Mouse (Mus musculus) embryonic facial prominence, embryonic 11.5 days (tissue): ENCODE measurements around the gene Spink4. TPM values are rescaled to one million over a fixed set of nuclear protein-coding genes. Genes with fewer than 3 reads are reported as not detected.

Experiments used
- ATAC-seq: fragments of 200-750 bp; cut with Nextera tagmentation; replicated peaks from 2 replicates; pipeline ENCODE4 v1.8.0; 2017; ENCODE audit warnings: low read depth; ENCODE audit not compliant: insufficient number of reproducible peaks, low FRiP score, low TSS enrichment
- DNase-seq: peaks from one replicate; pipeline ENCODE4 v3.0.0-alpha.2; 2015; ENCODE audit warnings: low spot score
- H3K27ac ChIP-seq: fragments of 300-500 bp; sonication (generic); replicated peaks from 2 replicates; pipeline ENCODE4 v1.5.1; 2014; ENCODE audit warnings: mild to moderate bottlenecking, low read depth, low read length, control low read depth
- H3K27me3 ChIP-seq: fragments of 300-500 bp; sonication (generic); 2 replicates; pipeline ENCODE4 v1.6.1; 2014; ENCODE audit warnings: mild to moderate bottlenecking, low read length, moderate library complexity, mixed read lengths; ENCODE audit not compliant: control insufficient read depth, insufficient read depth
- H3K36me3 ChIP-seq: fragments of 300-500 bp; sonication (generic); replicated peaks from 2 replicates; pipeline ENCODE4 v1.6.1; 2014; ENCODE audit warnings: low read depth, mild to moderate bottlenecking, low read length, moderate library complexity, mixed read lengths; ENCODE audit not compliant: control insufficient read depth, insufficient read depth
- H3K4me1 ChIP-seq: fragments of 300-500 bp; sonication (generic); 2 replicates; pipeline ENCODE4 v1.6.1; 2014; ENCODE audit warnings: low read length, mixed read lengths; ENCODE audit not compliant: control insufficient read depth, insufficient read depth
- H3K4me2 ChIP-seq: fragments of 300-500 bp; sonication (generic); 2 replicates; pipeline ENCODE4 v1.6.1; 2014; ENCODE audit warnings: low read depth, mild to moderate bottlenecking, control low read depth, low read length, moderate library complexity
- H3K4me3 ChIP-seq: fragments of 300-500 bp; sonication (generic); 2 replicates; pipeline ENCODE4 v1.5.1; 2014; ENCODE audit warnings: low read depth, low read length, control low read depth
- H3K9ac ChIP-seq: fragments of 300-500 bp; sonication (generic); replicated peaks from 2 replicates; pipeline ENCODE4 v1.6.1; 2014; ENCODE audit warnings: mild to moderate bottlenecking, control low read depth, low read length
- H3K9me3 ChIP-seq: fragments of 300-500 bp; sonication (generic); replicated peaks from 2 replicates; pipeline ENCODE4 v1.6.1; 2016; ENCODE audit warnings: mild to moderate bottlenecking, low read length, inconsistent platforms, mixed read lengths; ENCODE audit not compliant: control insufficient read depth
- WGBS: fragments of 180-500 bp; shearing (Covaris S2); extraction: QIAGEN DNeasy Blood & Tissue Kit; methylation state at CpG from one replicate; pipeline ENCODE4 v1.1.7; 2014; 5-methylcytosine and 5-hydroxymethylcytosine counted together
- polyA plus RNA-seq: library from polyadenylated mRNA; unstranded; fragments of >200 nt; fragmentation: Nextera tagmentation; extraction: Ambion mirVana; gene quantifications from 2 replicates; pipeline ENCODE4 v1.2.1, GENCODE M21; 2014

Gene Spink4
- polyA plus RNA-seq, 1 experiment from 2014 or later: not detected

- WGBS: 76% methylated on average over 5 of the region's 5 CpGs
- no peak for DNase-seq
- no peak for ATAC-seq
- H3K9me3 ChIP-seq: no peaks in the 10 kb centered on the region
- no peak overlapping the region for H3K9ac ChIP-seq
- H3K4me3 ChIP-seq: no peak overlapping the region
- no peak overlapping the region; the same call in 1 of the 2 replicates for H3K27ac ChIP-seq
- H3K36me3 ChIP-seq: no peaks in the 10 kb centered on the region
- no peaks in the 10 kb centered on the region for H3K27me3 ChIP-seq
- no peaks in the 10 kb centered on the region; the same call in 1 of the 2 replicates for H3K4me1 ChIP-seq
- no peak overlapping the region for H3K4me2 ChIP-seq
Observed at GRCm38 (mm10) chr4:40877528-40877927, 42.3 kb upstream of the Spink4 start.

GRCm38 (mm10) chr4:40883200-40883599, 36.7 kb upstream of the Spink4 start:
- no peak overlapping the region for H3K4me2 ChIP-seq
- H3K27me3 ChIP-seq: no peaks in the 10 kb centered on the region
- no peak for ATAC-seq
- H3K4me3 ChIP-seq: no peak overlapping the region
- no peaks in the 10 kb centered on the region for H3K36me3 ChIP-seq
- H3K9me3 ChIP-seq: no peaks in the 10 kb centered on the region
- H3K27ac ChIP-seq: no peak overlapping the region
- no peaks in the 10 kb centered on the region for H3K4me1 ChIP-seq
- H3K9ac ChIP-seq: no peak overlapping the region
- 92% methylated on average over 10 of the region's 10 CpGs for WGBS
- DNase-seq: no peak

- H3K9me3 ChIP-seq: no peaks in the 10 kb centered on the region
- H3K4me3 ChIP-seq: no peak overlapping the region
- no peak overlapping the region for H3K27ac ChIP-seq
- H3K4me2 ChIP-seq: no peak overlapping the region
- H3K36me3 ChIP-seq: no peaks in the 10 kb centered on the region
- 87% methylated on average over 12 of the region's 12 CpGs for WGBS
- H3K9ac ChIP-seq: no peak overlapping the region
- ATAC-seq: no peak
- H3K27me3 ChIP-seq: no peaks in the 10 kb centered on the region
- H3K4me1 ChIP-seq: no peaks in the 10 kb centered on the region
- DNase-seq: no peak
Observed at GRCm38 (mm10) chr4:40884282-40885165, 35.3 kb upstream of the Spink4 start.

- Histone ChIP-seq H3K4me3 (no peak overlapping the region), H3K4me1 (no peaks in the 10 kb centered on the region), H3K27me3 (no peaks in the 10 kb centered on the region), H3K9me3 (no peaks in the 10 kb centered on the region), H3K4me2 (no peak overlapping the region), H3K9ac (no peak overlapping the region), H3K27ac (no peak overlapping the region), H3K36me3 (no peaks in the 10 kb centered on the region)
- DNase-seq (no peak), ATAC-seq (no peak)
- WGBS: 85% methylated on average over 2 of the region's 2 CpGs
Observed at GRCm38 (mm10) chr4:40885166-40885525, 34.7 kb upstream of the Spink4 start.

- WGBS: 75% methylated on average over 4 of the region's 4 CpGs
- H3K36me3 ChIP-seq: no peaks in the 10 kb centered on the region
- H3K27ac ChIP-seq: no peak overlapping the region
- H3K4me3 ChIP-seq: no peak overlapping the region
- no peak for ATAC-seq
- H3K27me3 ChIP-seq: no peaks in the 10 kb centered on the region
- DNase-seq: no peak
- no peaks in the 10 kb centered on the region for H3K9me3 ChIP-seq
- H3K4me2 ChIP-seq: no peak overlapping the region
- H3K9ac ChIP-seq: no peak overlapping the region
- no peaks in the 10 kb centered on the region for H3K4me1 ChIP-seq
Observed at GRCm38 (mm10) chr4:40885883-40886282, 34.0 kb upstream of the Spink4 start.

- H3K27me3 ChIP-seq: no peaks in the 10 kb centered on the region
- no peak overlapping the region for H3K27ac ChIP-seq
- H3K4me2 ChIP-seq: no peak overlapping the region
- H3K4me3 ChIP-seq: no peak overlapping the region
- no peaks in the 10 kb centered on the region for H3K36me3 ChIP-seq
- 81% methylated on average over 11 of the region's 11 CpGs for WGBS
- H3K9ac ChIP-seq: no peak overlapping the region
- ATAC-seq (no peak), DNase-seq (no peak)
- no peaks in the 10 kb centered on the region for H3K4me1 ChIP-seq
- H3K9me3 ChIP-seq: no peaks in the 10 kb centered on the region
Observed at GRCm38 (mm10) chr4:40888839-40889238, 31.0 kb upstream of the Spink4 start.

GRCm38 (mm10) chr4:40889252-40889651, 30.6 kb upstream of the Spink4 start:
- Histone ChIP-seq H3K4me1 (no peaks in the 10 kb centered on the region), H3K9ac (no peak overlapping the region), H3K9me3 (no peaks in the 10 kb centered on the region), H3K27me3 (no peaks in the 10 kb centered on the region), H3K4me3 (no peak overlapping the region), H3K4me2 (no peak overlapping the region), H3K27ac (no peak overlapping the region), H3K36me3 (no peaks in the 10 kb centered on the region)
- WGBS: 41% methylated on average over 3 of the region's 3 CpGs
- no peak for ATAC-seq
- no peak for DNase-seq

- 90% methylated on average over 4 of the region's 4 CpGs for WGBS
- ATAC-seq (no peak), DNase-seq (no peak)
- Histone ChIP-seq H3K36me3 (no peaks in the 10 kb centered on the region), H3K9ac (no peak overlapping the region), H3K4me1 (no peaks in the 10 kb centered on the region), H3K27ac (no peak overlapping the region), H3K9me3 (no peaks in the 10 kb centered on the region), H3K4me2 (no peak overlapping the region), H3K4me3 (no peak overlapping the region), H3K27me3 (no peaks in the 10 kb centered on the region)
Observed at GRCm38 (mm10) chr4:40889983-40890382, 29.9 kb upstream of the Spink4 start.
